Mouse (Mus musculus) neural tube, embryonic 10.5 days (tissue): ENCODE data around the gene Ptprn2.
A peak's percentile ranks its signal among the peaks of the same experiment; 100 is the strongest.

Experiments used
- DNase-seq: peaks from one replicate; pipeline ENCODE4 v3.0.0-alpha.2; 2017; ENCODE audit warnings: low spot score; ENCODE audit errors: extremely low spot score

Gene Ptprn2

DNA sequence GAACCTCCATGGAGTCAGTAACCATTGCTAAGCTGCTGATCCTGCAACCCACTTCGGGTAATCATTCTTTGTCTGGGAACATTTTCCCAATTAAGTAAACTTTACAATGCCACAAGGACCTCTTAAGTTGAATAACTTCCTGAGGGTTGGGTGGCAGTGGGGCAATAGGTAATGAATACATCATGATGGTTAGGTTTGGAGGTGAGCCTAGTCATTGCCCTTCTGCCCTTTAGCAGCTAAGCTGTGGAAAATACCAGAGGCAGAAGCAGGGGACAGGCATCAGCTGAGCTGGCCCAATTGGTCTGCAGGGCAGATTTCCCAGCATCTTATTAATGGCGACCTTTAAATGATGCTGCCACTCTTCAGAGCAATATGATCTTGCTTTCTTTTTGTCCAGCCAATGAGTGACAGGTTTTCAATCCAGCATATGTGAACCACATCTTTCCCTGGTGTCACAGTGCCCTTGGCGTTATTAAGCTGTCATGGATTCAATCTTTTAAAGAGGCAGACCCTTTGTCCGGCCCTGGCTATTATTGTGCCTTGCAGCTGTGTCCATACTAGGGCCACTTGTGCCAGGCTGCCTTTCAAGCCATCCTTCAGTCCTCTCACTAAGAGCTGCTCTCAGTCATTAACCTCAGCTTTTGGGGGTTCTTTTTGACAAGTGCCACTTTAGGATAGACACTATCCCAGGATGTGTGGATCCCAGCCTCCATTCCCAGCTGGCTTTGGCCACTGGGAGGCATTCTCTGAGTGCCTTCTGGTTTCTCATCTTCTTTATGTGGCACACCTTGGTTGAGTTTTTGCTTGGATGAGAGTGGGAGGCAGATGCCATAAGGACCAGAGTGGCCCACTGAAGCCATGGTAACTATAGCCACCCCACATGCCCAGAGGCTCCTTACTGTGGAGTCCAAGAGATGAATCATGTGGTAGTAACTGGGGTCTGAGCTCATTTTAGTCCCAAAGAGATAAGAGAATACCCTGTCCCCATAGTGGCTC is 292.9 kb downstream of the Ptprn2 start:
- DNase-seq = no peak

DNA sequence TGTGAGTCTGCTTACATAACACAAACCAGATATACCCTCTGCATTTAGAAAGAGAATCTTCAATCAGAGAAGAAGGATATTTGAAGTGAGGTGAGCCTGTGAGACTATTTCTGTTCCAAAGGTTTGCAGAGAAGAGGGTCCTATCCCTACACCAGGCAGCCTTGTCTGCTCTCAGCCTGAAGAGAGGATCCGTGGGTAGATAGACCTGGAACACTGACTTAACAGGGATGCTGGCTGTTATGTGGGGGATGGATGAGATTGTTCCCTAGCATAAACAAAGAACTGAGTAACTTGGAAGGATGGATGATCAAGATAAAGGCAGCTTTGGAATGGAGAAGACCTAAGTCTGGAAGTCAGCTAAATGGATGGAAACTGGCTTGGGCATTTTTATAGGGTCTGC is 294.9 kb downstream of the Ptprn2 start:
- no peak for DNase-seq

DNA sequence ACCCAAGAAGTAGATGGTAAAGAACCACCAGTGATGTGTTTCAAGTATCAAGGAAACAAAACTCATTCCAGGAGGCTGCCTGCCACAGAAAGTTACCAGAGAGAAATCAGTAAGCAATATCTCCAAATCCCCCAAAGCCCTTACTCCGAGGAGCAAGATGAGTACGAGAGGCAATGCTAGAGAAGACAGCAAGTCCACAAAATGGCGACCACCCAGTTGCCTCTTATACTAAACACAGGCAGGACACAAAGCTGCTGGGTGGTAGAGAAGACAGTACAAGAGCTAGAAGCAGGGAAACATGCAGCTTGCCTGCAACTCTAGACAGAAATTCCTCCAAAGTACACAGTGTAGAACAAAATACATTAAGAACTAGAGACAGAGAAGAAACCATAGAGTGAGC is 300.2 kb downstream of the Ptprn2 start:
- no peak for DNase-seq

DNA sequence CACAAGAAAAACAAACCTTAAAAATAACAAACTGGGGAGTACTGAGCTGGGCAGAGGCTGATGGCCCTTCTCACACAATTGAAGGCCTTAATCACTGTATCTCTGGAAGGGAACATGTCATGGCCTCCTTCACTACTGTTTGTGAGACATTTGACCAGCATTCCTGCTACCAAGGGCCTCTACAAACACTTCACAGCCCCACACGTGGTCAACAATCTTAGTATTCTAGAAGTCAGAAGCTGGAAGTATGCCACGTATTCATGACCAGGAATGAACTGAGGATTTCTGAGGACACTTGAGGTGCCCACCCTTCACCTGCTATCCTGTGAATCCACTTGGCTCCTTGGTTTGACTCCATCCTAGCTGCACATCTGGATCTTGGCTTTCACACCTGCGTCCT is 302.8 kb downstream of the Ptprn2 start:
- no peak for DNase-seq

DNA sequence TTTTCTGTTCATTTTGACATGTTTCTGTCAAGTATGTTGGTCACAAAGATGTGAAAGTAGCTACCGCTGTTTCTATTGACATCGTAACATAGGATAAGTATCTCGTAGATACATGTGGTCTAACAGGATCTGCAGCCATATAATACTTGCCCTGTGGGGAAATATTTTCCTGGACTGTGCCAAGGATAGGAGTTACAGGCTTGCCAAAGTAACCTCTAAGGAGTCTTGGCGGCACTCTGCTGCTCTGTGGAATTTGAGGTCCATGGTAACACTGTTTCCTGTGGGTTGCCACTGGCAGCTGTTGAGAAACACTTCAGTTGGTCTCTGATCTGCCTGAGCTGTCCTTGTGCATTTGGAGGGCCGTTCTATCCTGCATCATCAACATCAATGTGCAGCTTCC is 317.8 kb downstream of the Ptprn2 start:
- no peak for DNase-seq

DNA sequence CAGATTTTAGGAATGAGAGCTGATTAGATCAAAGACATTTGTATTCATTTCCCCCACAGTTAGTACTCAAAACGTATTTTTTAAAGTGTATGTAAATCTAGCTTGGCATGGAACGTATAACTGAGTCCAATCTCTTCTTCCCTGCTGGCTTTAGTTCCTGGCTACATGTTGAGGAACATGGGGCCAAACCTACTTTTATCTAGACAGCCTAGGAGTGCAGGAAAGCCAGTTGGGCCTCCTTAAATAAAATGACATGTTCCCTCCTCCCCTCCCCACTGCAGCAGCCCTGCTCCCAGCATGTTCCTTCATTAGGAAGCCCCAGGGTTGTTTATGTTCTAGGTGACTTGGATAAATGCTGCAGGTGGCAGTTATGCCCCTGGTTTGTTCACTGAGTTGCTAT is 319.2 kb downstream of the Ptprn2 start:
- DNase-seq = no peak

DNA sequence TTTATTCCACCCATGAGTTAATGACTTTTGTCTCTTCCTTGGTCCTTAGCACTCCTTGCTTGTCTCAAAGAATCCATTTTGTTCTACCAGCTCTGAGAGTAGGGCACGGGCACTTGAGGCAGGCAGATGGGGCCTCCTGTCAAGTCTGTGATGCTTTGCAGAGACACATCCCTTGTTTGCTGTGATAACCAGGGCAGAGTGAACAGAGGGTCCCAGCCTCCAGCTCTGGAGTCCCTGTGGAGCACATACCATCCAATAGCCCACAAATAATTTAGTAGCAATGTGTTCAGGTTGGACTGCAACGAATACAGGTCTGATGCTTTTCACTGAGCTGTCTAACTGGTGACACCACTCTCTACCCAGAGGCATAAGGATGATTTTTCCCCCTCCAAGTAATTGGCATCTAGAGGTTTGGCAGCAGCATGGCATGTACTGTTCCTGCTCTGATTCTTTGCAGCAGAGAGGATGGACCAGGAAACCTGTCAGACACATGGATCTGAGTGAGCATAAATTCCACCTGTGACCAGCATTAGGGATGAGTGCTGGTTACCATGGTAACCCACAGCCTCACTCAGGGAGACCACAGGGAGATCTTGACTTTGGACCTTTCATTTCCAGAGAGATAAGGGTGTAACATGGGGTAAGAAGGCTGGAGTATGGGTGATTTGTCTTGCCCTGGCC is 319.7 kb downstream of the Ptprn2 start:
- no peak for DNase-seq

DNA sequence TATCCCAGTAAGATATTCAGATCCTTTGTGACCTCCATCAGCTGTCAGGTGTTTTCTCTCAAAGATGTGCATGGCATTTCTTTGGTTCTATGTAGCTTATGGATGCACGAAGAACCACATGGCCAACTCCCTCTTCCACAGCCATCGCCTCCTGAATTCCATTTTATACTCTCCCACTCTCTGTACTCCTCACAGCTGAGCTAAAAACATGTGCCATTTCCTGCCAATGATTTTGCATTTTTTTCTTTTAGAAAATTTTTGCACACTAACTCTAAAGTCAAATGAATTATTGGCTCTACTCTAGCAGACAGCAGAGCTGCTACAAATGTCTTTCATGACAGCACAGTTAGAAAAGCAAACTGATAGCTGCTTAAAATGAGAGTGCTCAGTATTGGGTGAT is 320.6 kb downstream of the Ptprn2 start:
- DNase-seq = no peak

DNA sequence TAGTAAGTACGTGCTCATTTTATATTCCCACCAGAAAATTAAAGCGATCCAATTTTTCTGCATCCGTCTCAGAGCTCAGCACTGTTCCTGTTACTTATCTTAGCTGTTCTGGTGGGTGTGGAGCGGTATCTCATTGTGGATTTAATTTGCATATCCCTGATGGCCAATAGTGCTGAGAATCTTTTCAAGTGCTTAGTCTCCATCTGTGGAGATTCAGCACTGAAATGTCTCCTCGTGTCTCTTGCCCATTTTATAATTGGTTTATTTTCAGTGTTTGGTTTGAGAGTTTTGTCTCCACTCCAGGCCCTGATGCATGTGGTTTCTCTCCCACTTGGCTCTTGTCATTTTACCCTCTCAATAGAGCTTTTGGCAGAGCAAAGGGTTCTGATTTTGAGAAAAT is 327.5 kb downstream of the Ptprn2 start:
- no peak for DNase-seq

DNA sequence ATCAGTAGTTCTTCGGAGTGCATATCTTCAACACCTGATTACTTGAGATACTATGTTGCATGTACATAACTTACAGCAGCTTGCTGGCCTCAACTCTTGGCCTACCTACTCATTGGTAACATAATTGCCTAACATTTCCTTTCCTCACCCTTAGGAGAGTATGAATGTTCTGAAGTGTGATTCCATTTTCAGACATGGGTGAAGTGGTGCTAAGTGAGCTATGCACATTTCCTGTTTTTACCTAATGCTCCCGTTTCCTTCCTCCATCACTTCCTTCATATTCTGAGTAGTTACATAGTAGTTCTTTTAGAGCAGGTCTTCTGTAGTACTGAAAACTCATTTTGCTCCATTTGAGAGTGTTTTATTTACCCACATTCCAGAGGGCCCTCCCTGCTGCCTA is 334.3 kb downstream of the Ptprn2 start:
- no peak for DNase-seq

DNA sequence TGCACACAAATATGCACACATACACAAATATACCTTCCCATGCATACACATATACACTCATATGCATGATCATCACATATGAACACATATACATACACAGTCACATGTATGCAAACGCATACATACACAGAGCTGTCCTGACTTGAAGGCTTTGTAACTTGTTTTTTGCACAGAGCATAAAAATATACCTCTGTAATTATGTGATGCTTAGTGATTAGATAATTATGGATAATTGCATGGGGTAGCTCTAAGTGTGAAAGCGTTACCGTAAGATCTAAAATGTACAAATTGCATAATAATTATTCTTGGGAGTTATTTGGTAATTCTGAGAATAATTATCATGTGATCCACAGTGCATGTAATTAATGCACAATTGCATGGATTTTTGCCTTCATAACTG is 337.8 kb downstream of the Ptprn2 start:
- no peak for DNase-seq

DNA sequence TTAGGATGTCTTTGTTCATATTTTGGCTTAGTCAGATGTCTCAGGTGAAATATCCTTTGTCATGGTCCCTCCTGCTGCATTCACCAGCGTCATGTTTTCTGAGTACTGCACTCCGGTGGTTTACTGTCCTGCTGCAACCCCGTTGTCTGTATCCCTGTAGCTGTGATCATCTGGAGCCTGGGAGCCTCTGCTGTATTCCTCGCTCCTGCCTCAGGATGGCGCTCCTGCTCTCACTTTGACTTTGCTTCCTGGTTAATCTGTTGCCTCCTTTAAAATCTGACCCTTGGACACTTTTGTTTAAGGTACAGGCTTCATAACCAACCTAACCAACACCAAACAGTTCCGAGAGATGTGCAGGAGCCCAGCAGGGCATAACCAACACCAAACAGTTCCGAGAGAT is 342.2 kb downstream of the Ptprn2 start:
- peak; percentile 16 for DNase-seq

DNA sequence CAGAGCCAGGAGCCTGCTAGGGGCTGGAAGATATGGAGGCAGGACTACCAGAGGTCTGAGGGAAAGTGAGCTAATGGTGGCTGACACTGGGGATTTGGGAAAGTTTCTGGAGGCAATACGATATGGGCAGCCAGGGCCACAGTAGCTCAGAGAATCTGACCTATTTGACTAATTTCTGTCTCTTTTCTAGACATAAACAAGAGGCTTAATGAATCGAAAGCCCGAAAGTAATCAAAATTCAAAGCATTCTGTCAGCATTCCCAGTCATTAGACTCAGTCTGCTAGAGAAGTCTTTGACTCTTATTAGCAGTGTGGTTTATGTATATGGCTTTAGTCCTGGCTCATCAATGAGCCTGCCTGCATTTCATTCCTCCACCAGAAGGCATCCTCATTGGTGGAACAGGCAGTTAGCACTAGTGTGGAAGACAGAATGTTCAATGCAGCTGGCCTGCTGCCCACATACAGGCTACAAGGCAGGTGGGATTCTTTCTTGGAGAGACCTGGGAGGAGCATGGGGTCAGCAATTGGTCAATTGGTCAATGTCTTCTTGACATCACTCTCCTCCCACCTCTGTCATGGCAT is 353.2 kb downstream of the Ptprn2 start:
- no peak for DNase-seq

DNA sequence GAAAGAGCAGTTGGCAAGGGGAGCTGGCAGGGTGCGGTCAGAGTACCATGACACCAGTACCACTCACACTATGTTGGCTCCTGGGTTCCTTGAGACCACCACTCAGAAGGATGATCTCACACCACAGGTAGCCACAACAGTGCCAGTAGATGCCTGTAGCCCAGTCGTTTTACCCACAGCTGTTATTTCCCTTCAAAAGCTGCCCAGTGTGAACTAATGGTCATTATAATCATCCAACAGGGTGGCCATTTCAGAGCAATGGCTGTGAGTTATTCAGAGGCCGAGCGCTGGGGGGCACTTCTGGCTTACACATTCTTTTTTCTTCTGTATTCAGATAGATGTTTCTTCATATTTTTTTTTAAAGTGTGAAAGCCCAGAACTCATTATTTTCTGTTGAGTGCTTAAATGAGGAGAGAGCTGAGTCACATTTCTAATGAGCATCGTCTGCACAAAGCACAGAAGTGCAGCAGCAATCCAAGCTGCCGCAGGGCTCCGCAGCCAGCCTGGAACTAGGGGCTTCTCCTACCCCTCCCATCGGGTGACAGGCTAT is 357.3 kb downstream of the Ptprn2 start:
- no peak for DNase-seq

DNA sequence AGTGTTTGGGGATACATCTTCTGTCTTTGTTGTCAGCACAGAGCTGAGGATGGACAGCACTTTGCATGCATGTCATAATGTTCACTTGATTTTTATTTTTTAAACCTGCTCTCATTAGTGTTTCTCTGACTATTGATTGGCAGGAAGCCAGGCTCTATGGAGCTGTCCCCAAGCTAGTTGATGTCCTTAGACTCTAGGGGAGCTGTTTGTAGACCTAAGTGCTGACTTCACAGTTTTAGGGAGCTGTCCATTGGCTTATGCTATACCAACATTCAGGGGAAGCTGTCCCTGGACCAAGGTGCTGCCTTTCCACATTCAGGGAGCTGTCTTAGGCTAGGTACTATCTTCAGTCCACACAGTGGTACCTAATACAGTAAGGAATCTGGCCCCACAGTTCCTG is 360.7 kb downstream of the Ptprn2 start:
- DNase-seq = no peak

DNA sequence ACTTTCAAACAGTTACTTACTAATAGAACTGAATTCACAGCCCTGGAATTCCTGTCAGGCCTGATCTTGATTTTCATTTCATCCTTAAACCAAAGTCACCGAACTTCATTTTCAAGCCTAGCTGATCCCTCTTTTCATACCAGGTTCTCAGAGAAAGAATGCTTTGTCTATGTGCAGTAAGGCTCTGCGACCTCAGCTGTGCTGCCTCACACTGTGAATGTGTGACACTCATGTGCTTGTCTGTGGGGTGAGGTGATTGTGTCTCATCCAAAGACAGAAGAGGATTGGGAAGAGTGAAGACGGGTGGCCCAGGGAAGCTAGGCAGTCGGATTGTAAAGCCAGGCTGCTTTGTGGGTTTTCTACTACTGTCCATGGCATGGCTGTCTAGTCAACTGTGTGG is 361.5 kb downstream of the Ptprn2 start:
- no peak for DNase-seq

DNA sequence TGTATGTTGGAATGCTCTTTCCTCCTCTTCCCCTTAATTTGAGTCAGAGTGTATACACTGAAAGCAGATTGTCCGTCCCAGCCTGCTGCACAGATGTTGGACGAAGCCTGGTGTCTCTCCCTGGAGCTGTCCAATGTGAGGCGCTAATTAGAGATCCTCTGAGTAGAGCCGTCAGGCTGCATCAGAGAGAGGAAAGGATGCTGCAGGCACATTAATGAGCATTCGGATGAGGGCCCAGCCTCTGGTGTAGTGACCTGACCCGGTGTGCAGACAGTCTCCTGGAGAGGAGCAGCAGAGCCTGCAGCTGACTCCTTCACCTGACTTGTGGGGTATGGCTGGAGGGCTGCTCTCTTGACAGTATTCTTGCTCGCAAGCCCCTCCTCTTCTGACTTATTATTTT is 370.8 kb downstream of the Ptprn2 start:
- DNase-seq = no peak

DNA sequence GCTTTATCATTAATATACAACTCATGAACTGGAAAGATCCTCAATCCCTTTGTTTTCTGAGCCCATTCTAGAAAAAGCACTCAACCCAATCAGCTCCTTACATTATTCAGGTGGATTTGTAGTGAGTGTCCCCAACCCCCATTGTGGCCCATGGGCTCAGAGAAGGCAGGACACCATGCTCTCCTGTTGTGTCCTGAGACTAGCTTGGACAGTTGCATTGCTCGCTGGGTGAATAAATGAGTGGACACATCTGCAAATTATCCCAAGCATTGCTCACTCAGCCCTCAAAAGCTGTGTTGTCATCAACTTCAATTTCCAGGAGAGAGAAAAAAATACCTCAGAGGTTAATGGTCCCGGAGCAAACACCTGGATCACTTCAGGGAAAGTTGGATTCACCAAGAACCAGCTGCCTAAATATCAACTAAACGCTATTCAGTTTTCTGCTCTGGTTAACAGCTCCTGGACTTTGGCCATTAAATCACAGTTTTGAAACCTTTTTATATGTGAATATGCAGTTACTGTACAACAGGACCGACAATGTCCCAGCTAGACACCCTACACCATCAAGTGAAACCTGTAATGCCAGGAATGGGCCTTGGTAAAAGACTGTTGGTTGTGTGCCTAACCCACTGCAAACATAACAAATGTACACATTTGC is 376.0 kb downstream of the Ptprn2 start:
- DNase-seq = no peak

DNA sequence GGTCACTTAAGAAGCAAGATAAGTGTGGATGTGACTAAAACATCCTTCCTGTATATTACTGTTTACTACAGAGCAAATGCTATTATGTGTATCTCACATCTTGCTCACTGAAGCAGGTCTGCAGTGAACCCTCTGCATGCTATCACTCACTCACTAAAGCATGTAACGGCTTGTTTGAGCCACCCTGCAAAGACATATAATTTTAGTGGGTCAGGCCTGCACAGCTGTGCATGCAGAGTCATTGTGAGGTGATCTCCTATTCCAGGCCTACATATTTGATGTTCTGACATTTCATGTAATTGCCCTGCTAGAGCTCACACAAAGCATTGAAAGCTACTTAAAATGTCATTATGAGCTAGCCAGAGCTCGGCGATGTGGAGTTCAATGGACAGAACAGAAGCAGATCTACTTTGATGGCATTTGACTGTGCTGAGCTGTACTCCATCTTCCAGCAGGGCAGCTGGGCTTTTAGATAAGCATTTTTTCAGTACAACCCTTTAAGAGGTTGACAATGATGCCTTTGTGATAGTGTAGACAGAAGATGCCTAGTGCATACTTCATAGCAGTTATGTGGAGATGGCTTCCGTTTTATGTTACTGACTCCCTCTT is 377.9 kb downstream of the Ptprn2 start:
- no peak for DNase-seq

DNA sequence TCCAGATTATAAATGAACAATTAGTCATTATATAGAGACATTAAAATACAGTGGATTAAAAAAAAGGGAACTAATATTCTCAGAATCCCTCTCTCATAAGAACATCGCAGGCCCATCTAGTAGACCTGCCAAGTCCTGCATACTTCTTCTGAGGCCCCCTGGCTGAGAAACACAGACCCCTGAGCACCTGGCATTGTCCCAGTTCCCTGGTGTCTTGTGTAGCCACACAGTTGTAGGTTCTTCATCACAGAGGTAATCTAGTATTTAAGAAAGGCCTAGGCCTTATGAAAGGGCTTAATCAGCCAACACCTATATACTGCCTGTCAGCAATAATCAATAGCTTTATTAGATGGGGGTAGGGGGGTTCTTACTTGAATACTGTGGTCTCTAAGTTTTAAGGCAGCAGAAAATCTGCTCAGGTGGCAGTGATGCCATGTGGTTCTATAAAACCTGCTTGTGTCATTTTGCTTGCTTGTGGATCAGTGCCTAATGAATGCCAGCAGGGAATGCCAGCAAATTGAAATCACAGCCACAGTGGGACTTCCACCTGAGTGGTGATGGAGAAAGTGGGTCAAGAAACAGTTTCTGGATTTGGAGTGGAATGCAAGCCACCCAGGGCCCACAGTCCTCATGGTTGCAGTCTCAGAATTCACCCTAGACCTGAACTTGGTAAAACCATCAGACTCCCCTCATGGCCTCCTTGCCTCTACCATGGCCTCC is 388.5 kb downstream of the Ptprn2 start:
- no peak for DNase-seq
